Mouse (Mus musculus): ENCODE results near the gene Brpf3. TPM values are rescaled to one million over a fixed set of nuclear protein-coding genes. Genes with fewer than 3 reads are reported as not detected.
A peak's percentile ranks its signal among the peaks of the same experiment; 100 is the strongest.
"Not testable (repeated sequence)": the region's sequence is repeated elsewhere in the genome, so short reads cannot be mapped to it uniquely, and the experiment has no call there.

Brpf3 gene
- total RNA-seq (2017), result 14.2 and 20.8 TPM in 2 replicates

- peak; percentile 59 for ATAC-seq (ENCODE audit: extremely low read depth, insufficient number of reproducible peaks, low FRiP score, poor library complexity, severe bottlenecking)
Observed at GRCm38 (mm10) chr17:28800671-28801412, at the start of gene Brpf3. Gene Brpf3 (plus strand): TSS chr17:28801090.

DNA sequence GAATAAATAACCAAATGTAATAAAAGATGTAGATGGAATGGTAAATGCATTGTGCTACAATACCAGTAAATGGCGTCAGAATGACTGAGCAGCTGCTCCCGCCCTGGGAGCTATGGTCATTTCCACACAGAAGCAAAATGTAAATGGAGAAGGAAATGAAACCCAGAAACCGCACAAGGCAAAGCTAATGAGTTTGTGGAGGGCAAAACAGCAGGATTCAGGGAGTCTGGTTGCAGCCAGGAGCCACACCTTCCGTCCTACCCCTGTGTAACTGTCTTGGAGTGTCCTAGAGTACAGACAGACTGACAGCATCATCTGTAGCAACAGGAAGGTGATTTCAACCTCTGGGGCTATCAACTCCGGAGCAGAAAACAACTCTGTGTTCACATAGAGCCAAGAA is 44.4 kb upstream of the Brpf3 start:
- ATAC-seq (ENCODE audit: extremely low read depth, insufficient number of reproducible peaks, low FRiP score, poor library complexity, severe bottlenecking), result no peak

- ATAC-seq (ENCODE audit: extremely low read depth, insufficient number of reproducible peaks, low FRiP score, poor library complexity, severe bottlenecking), result no peak
Observed at GRCm38 (mm10) chr17:28757470-28757869, 43.4 kb upstream of the Brpf3 start.

- no peak for ATAC-seq (ENCODE audit: extremely low read depth, insufficient number of reproducible peaks, low FRiP score, poor library complexity, severe bottlenecking)
Observed at GRCm38 (mm10) chr17:28760736-28761312, 40.1 kb upstream of the Brpf3 start.

- peak; percentile 88 for ATAC-seq (ENCODE audit: extremely low read depth, insufficient number of reproducible peaks, low FRiP score, poor library complexity, severe bottlenecking)
Observed at GRCm38 (mm10) chr17:28761871-28762270, 39.0 kb upstream of the Brpf3 start.

DNA sequence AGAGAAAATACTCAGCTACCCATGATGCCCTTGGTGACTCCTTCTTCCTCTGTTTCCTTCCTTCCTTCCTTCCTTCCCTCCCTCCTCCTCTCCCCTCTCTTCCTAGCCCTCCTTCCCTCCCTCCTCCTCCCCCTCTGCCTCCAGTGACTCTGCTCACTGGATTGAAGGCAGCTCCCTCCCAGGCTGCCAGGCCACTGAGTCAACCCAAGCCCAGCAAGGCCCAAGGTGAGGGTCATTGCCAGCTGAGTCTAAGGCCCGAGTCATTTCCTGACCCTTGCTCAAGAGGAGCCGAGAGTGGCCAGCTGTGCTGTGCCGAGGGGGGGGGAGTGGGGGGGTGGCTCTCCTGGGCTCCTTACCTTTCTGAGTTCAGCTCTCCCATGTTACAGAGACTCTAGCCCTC is 34.7 kb upstream of the Brpf3 start:
- no peak for ATAC-seq (ENCODE audit: extremely low read depth, insufficient number of reproducible peaks, low FRiP score, poor library complexity, severe bottlenecking)

GRCm38 (mm10) chr17:28766781-28767515 is 33.9 kb upstream of the Brpf3 start:
- no peak for ATAC-seq (ENCODE audit: extremely low read depth, insufficient number of reproducible peaks, low FRiP score, poor library complexity, severe bottlenecking)

DNA sequence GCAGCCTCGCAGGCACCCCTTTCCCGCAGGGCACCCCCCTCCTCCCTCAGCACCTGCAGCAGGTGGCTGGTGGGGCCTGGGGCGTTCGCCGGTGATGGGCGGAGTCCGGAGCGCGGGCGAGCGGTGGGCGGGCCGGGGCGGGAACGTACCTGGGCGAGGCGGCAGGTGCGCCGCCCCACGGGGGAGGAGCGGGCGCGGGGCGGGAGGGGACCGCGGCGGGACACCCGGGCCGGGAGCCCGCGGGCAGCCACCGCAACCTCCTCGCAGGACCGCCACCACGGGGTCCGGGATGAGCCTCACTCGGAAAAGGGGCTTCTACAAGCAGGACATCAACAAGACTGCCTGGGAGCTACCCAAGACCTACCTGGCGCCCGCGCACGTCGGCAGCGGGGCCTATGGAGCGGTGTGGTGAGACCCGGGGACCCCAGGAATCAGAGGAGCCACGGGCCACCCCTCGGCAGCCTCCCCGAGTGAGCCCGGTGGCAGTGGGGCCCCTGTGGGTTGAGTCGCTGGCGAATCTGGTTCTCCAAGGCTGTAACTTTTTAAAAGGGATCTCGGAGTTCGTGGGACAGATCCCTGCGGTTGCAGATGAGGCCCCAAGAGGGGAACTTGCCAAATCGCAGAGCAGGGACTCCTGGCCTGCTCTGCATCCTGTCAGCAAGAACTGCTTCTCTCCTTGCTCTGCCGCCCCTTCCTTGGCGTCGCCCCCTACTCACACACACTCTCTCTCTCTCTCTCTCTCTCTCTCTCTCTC is 31.6 kb upstream of the Brpf3 start, which contains the start of gene Mapk13:
Gene Mapk13 (plus strand): TSS at position 177 of the 754 bp plus-strand sequence.
- no peak for ATAC-seq (ENCODE audit: extremely low read depth, insufficient number of reproducible peaks, low FRiP score, poor library complexity, severe bottlenecking)

- ATAC-seq (ENCODE audit: extremely low read depth, insufficient number of reproducible peaks, low FRiP score, poor library complexity, severe bottlenecking), result peak; percentile 9; the same call in 1 of the 2 replicates
Observed at GRCm38 (mm10) chr17:28769875-28770421, 30.9 kb upstream of the Brpf3 start.

DNA sequence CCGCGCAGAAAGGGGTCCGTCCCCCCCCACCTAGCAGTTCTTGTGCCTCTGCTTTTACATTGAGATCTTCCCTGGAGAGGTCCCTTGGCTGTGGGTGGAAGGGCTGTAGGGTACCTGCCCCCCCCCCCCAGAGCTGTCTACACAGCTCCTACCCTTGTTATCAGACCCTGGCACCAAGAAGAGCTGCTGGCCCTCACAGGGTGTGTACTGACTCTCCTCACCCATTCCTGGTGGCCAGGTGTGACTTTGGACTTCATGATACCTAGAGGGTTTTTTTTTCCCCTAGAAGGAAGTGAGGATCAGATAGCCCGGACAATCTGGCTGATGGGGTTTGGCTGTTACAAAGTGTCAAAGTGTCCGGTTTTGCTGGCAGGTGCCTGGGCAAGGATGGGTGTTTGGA is 29.6 kb upstream of the Brpf3 start:
- ATAC-seq (ENCODE audit: extremely low read depth, insufficient number of reproducible peaks, low FRiP score, poor library complexity, severe bottlenecking), result no peak

- ATAC-seq (ENCODE audit: extremely low read depth, insufficient number of reproducible peaks, low FRiP score, poor library complexity, severe bottlenecking), result not testable (repeated sequence)
Observed at GRCm38 (mm10) chr17:28774303-28774702, 26.6 kb upstream of the Brpf3 start.

DNA sequence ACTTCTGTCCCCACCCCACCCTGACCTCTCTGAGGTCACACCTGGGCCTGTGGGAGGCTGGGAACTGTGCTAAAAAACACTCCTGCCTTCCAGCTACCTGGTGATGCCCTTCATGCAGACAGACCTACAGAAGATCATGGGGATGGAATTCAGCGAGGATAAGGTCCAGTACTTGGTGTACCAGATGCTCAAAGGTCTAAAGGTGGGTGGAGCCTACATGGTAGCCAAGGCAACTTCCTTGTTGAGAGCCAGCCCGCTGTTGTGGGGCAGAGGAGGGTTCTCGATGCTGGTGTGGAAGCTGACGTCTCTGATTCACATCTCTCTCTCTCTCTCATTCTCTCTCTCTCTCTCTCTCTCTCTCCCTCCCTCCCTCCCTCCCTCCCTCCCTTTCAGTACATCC is 25.7 kb upstream of the Brpf3 start:
- no peak for ATAC-seq (ENCODE audit: extremely low read depth, insufficient number of reproducible peaks, low FRiP score, poor library complexity, severe bottlenecking)

DNA sequence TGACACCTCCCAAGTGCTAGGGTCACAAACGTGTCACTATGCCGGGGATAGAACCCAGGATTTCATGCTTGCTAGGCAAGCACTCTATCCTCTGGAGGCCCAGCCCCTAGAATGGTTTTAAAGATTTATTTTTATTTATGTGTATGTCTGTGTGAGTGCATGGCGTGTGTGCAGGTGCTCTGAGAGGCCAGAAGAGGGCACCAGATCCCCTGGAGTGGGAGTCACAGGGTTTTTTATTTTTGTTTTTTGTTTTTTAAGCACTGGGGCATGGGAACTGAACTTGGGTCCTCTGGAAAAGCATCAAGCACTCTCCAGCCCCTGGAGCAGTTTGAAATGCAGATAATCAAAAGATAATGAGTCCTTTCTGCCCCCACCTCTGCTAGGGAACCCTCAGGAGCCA is 24.1 kb upstream of the Brpf3 start:
- no peak for ATAC-seq (ENCODE audit: extremely low read depth, insufficient number of reproducible peaks, low FRiP score, poor library complexity, severe bottlenecking)

GRCm38 (mm10) chr17:28777231-28778005 is 23.5 kb upstream of the Brpf3 start:
- no peak for ATAC-seq (ENCODE audit: extremely low read depth, insufficient number of reproducible peaks, low FRiP score, poor library complexity, severe bottlenecking)

- ATAC-seq (ENCODE audit: extremely low read depth, insufficient number of reproducible peaks, low FRiP score, poor library complexity, severe bottlenecking), result no peak
Observed at GRCm38 (mm10) chr17:28779735-28780134, 21.2 kb upstream of the Brpf3 start.

DNA sequence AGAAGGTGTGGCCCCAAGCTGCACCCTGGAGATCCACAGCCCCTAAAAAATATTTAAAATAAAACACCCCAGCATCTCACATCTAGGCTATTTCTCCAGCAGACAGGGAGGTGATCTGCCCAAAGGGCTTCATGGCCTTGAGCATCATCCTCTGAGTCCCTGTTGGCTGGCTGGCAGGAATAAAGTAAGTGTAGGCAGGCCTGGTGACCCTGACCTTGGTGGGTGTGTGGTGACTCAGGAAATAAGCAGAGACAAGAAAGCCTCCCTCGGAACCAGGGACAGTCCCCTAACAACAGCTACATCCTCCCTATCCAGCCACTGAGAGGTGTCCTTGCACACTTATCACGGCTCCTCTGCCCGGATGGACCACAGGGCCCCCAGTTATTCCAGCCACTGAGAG is 20.1 kb upstream of the Brpf3 start:
- ATAC-seq (ENCODE audit: extremely low read depth, insufficient number of reproducible peaks, low FRiP score, poor library complexity, severe bottlenecking), result no peak

DNA sequence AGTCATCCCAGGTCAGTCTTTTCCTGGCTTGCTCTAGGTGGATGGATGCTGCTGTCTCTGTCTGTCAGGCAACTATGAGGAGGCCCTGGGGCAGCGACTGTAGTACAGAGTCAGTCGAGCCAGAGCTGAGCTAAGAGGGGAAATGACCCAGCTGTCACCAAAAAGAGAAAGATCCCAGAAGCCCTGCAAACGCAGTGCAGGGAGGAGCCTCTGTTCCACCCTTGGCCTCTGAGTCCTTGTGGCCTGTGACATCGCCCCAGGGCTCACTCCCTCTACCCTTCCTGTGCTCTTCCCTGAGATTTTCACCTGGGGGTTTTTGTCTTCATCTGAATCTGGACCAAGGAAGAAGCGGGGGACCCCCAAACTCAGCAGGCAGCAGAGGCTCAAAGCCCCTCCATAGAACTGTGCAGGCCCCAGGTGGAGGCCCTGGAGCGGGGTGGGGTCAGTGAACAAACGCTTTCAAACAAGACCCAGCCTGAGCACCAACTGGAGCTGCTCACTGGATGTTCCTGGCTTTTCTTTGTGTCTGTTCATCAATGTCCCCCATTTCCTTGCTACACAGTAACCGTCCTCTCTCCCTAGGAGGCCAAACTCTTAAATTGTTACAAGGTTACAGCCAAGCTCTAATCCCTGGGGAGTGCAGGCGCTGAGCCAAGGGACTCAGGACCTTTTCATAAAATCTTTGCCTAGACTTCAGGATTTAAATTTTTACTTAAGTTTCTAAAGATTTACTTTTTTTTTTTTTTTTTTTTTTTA is 19.4 kb upstream of the Brpf3 start:
- ATAC-seq (ENCODE audit: extremely low read depth, insufficient number of reproducible peaks, low FRiP score, poor library complexity, severe bottlenecking), result no peak

- no peak for ATAC-seq (ENCODE audit: extremely low read depth, insufficient number of reproducible peaks, low FRiP score, poor library complexity, severe bottlenecking)
Observed at GRCm38 (mm10) chr17:28785036-28785435, 15.9 kb upstream of the Brpf3 start.
